8 mouse cellular contexts compared by ENCODE assay signal in the genomic region with DNA sequence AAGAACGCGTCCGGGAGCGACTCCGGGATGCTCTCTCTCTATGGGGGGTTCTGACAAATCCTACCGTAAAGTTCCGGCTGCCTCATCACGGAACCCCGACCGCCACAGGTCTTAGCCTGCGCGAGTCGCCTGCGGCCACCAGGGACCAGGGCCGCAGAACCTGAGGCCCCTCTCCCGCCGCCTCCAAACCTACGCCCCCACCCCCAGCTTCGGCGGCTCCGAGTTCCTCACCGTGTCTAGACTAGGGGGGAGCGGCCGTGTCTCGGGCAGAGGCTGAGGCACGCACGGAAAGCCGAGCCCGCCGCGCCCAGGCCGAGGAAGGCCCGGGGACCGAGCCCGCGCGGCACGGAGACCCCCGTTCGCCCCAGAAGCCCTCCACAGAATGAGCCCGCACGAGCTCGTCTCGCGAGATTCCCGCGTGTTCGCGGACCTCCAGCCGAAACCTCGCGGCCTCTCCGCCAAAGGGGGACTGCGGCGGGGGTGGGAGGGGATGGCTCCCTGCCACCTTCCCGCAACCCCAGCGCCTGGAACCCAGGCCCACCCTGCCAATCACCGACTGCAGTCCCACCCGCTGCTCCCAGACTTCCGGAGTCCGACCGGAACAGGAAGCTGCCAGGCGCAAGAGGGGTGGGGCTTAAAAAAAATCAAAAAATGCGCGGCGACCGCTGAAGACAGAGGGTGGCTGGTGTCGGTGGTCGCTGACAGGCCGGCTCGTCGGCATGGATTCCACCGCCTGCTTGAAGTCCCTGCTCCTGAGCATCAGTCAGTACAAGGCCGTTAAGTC. TPM values are rescaled to one million over a fixed set of nuclear protein-coding genes. Genes with fewer than 3 reads are reported as not detected.
DNase-seq lines count a peak whose midpoint lies in the region; ATAC-seq and TF ChIP-seq lines count a peak whose summit lies in the region.

A gene (minus strand): TSS at position 607 of the 784 bp plus-strand sequence.
A gene (plus strand): TSS at position 627 of the 784 bp plus-strand sequence.

- peak within 1 kb of the TSS; percentile 87 for H3K4me3 ChIP-seq in embryonic facial prominence, embryonic 13.5 days
- peak within 1 kb of the TSS; percentile 93 for H3K4me3 ChIP-seq in limb, embryonic 14.5 days (replicated peaks; ENCODE audit: low read length)
- peak within 1 kb of the TSS; percentile 68 for H3K4me3 ChIP-seq in midbrain, postnatal 0 days (ENCODE audit: low read depth, low read length)

- peak; percentile 99 for ATAC-seq in embryonic facial prominence, embryonic 13.5 days (ENCODE audit: insufficient number of reproducible peaks, insufficient read depth, low FRiP score, low TSS enrichment, low read depth)
- peak; percentile 98 for ATAC-seq in limb, embryonic 14.5 days (ENCODE audit: low FRiP score, low read depth)
- peak; percentile 99 for ATAC-seq in midbrain, postnatal 0 days (ENCODE audit: low FRiP score)

- H3K4me1 ChIP-seq in embryonic facial prominence, embryonic 13.5 days, result peaks cover 20% of the 10 kb centered on the region
- peaks cover 9% of the 10 kb centered on the region; the same call in 1 of the 2 replicates for H3K4me1 ChIP-seq in limb, embryonic 14.5 days (ENCODE audit: control insufficient read depth, insufficient read depth, low read length)
- H3K4me1 ChIP-seq in midbrain, postnatal 0 days (ENCODE audit: insufficient read depth, low read length), result no peaks in the 10 kb centered on the region

- peak; percentile 91 for DNase-seq in 3134 (ENCODE audit: extremely low read depth, insufficient read length, low spot score)
- peak; percentile 90 to 92 for DNase-seq in adrenal gland, postnatal 36 days
- DNase-seq in heart, adult 8-10 months (ENCODE audit: low spot score), result peak; percentile 87
- DNase-seq in kidney, adult 9 months, result peak; percentile 88
- DNase-seq in limb, embryonic 14.5 days (ENCODE audit: low spot score), result peak; percentile 95
- DNase-seq in midbrain, postnatal 0 days (ENCODE audit: low spot score), result peak; percentile 98
- DNase-seq in spleen, postnatal 14 days (ENCODE audit: low spot score in 2 of 2), result peak; percentile 74 to 81

- WGBS in embryonic facial prominence, embryonic 13.5 days, result under 1% methylated on average over 68 of the region's 74 CpGs
- WGBS in limb, embryonic 14.5 days, result under 1% methylated on average over 52 of the region's 74 CpGs
- under 1% methylated on average over 73 of the region's 74 CpGs for WGBS in midbrain, postnatal 0 days

- H3K9me3 ChIP-seq in embryonic facial prominence, embryonic 13.5 days, result no peaks in the 10 kb centered on the region
- no peaks in the 10 kb centered on the region for H3K9me3 ChIP-seq in limb, embryonic 14.5 days (ENCODE audit: control insufficient read depth, low read length)
- no peaks in the 10 kb centered on the region for H3K9me3 ChIP-seq in midbrain, postnatal 0 days (ENCODE audit: low read length)

- peak; percentile 23; the same call in 1 of the 2 replicates for TF ChIP-seq CTCF in midbrain, postnatal 0 days (IDR thresholded peaks at IDR 0.05)

- peak within 1 kb of the TSS; percentile 96 for H3K27ac ChIP-seq in embryonic facial prominence, embryonic 13.5 days
- H3K27ac ChIP-seq in limb, embryonic 14.5 days (replicated peaks; ENCODE audit: low read depth, low read length), result peak within 1 kb of the TSS; percentile 96
- H3K27ac ChIP-seq in midbrain, postnatal 0 days (ENCODE audit: low read depth, low read length), result peak within 1 kb of the TSS; percentile 89

- H3K9ac ChIP-seq in embryonic facial prominence, embryonic 13.5 days, result peak within 1 kb of the TSS; percentile 99
- H3K9ac ChIP-seq in limb, embryonic 14.5 days (ENCODE audit: low read depth, low read length, severe bottlenecking), result peak within 1 kb of the TSS; percentile 100
- peak within 1 kb of the TSS; percentile 90 for H3K9ac ChIP-seq in midbrain, postnatal 0 days (replicated peaks; ENCODE audit: low read length, poor library complexity, severe bottlenecking)

- H3K4me2 ChIP-seq in embryonic facial prominence, embryonic 13.5 days, result peak within 1 kb of the TSS; percentile 79
- H3K4me2 ChIP-seq in limb, embryonic 14.5 days (replicated peaks; ENCODE audit: low read depth, low read length, severe bottlenecking), result peak within 1 kb of the TSS; percentile 62
- peak within 1 kb of the TSS; percentile 93 for H3K4me2 ChIP-seq in midbrain, postnatal 0 days (ENCODE audit: low read depth, low read length, poor library complexity, severe bottlenecking)

- H3K36me3 ChIP-seq in embryonic facial prominence, embryonic 13.5 days, result peaks cover 3% of the 10 kb centered on the region
- no peaks in the 10 kb centered on the region for H3K36me3 ChIP-seq in limb, embryonic 14.5 days (ENCODE audit: control insufficient read depth, insufficient read depth, low read length)
- no peaks in the 10 kb centered on the region for H3K36me3 ChIP-seq in midbrain, postnatal 0 days (ENCODE audit: insufficient read depth, low read length)

- H3K27me3 ChIP-seq in embryonic facial prominence, embryonic 13.5 days, result no peaks in the 10 kb centered on the region
- no peaks in the 10 kb centered on the region for H3K27me3 ChIP-seq in limb, embryonic 14.5 days (ENCODE audit: control insufficient read depth, insufficient read depth, low read length)
- H3K27me3 ChIP-seq in midbrain, postnatal 0 days (ENCODE audit: insufficient read depth, low read length), result no peaks in the 10 kb centered on the region

- TF ChIP-seq POLR2A in limb, embryonic 14.5 days (IDR thresholded peaks at IDR 0.05; ENCODE audit: borderline replicate concordance, extremely low read depth, insufficient read depth, insufficient read length), result peak; percentile 75

RNA-seq across cellular contexts. Expression of the first gene that starts in this region (rescaled TPM):
- total RNA-seq in adrenal gland, postnatal 36 days (2021), result 10 to 100 TPM; 19.2 to 21.8 TPM
- 37.3 and 38.8 TPM in 2 replicates for polyA plus RNA-seq in embryonic facial prominence, embryonic 13.5 days (2015; fragmentation: Nextera tagmentation; extraction: Ambion mirVana)
- total RNA-seq in heart, adult 8-10 months (2022), result 10 to 100 TPM in 1 of 4 experiments, 1 to 10 TPM in 3; 6.7 to 10.4 (median 8.1) TPM
- 46.9 and 53.0 TPM in 2 replicates for polyA plus RNA-seq in limb, embryonic 14.5 days (2012; rRNA removed)
- 36.4 and 39.8 TPM in 2 replicates for polyA plus RNA-seq in limb, embryonic 14.5 days (2014; fragmentation: Nextera tagmentation; extraction: Ambion mirVana)
- total RNA-seq in midbrain, postnatal 0 days (2014; rRNA removed), result 109 and 137 TPM in 2 replicates
- polyA plus RNA-seq in midbrain, postnatal 0 days (2015; fragmentation: Nextera tagmentation; extraction: Ambion mirVana), result 48.3 and 53.5 TPM in 2 replicates

RNA-seq across cellular contexts. Expression of the second gene that starts in this region (rescaled TPM):
- total RNA-seq in adrenal gland, postnatal 36 days (2021), result 1 to 10 TPM; 2.8 to 3.1 TPM
- 30.7 TPM in 2 replicates for polyA plus RNA-seq in embryonic facial prominence, embryonic 13.5 days (2015; fragmentation: Nextera tagmentation; extraction: Ambion mirVana)
- total RNA-seq in heart, adult 8-10 months (2022), result 1 to 10 TPM in 2 of 4 experiments, under 1 TPM in 2; 0.54 to 1.5 (median 1.00) TPM
- polyA plus RNA-seq in limb, embryonic 14.5 days (2012; rRNA removed), result 33.2 and 37.5 TPM in 2 replicates
- polyA plus RNA-seq in limb, embryonic 14.5 days (2014; fragmentation: Nextera tagmentation; extraction: Ambion mirVana), result 26.2 and 26.7 TPM in 2 replicates
- total RNA-seq in midbrain, postnatal 0 days (2014; rRNA removed), result 2.8 and 6.0 TPM in 2 replicates
- polyA plus RNA-seq in midbrain, postnatal 0 days (2015; fragmentation: Nextera tagmentation; extraction: Ambion mirVana), result 2.2 and 2.5 TPM in 2 replicates

Comparison
In these comparisons a context has a peak if more than half of its experiments do, and no peak if none do; other contexts are left out.
1. Peak in every context shown above with its lines: DNase-seq, ATAC-seq, H3K4me3 ChIP-seq and H3K27ac ChIP-seq.